Mouse (Mus musculus) bone marrow, adult 2 months (tissue): Measurements from ENCODE around the gene Cpne1. TPM values are rescaled to one million over a fixed set of nuclear protein-coding genes. Genes with fewer than 3 reads are reported as not detected.

Experiments
- H3K27ac ChIP-seq: fragments of 200-500 bp; 2 replicates; pipeline ENCODE4 v1.5.1; 2012; ENCODE audit warnings: low read depth, mild to moderate bottlenecking, control low read depth, inconsistent platforms, low read length; ENCODE audit not compliant: control insufficient read depth, poor library complexity, insufficient read depth
- H3K4me1 ChIP-seq: fragments of 200-500 bp; 2 replicates; pipeline ENCODE4 v1.6.1; 2011; ENCODE audit warnings: low read length; ENCODE audit not compliant: control insufficient read depth, insufficient read depth
- H3K4me3 ChIP-seq: fragments of 200-500 bp; replicated peaks from 2 replicates; pipeline ENCODE3; 2011; ENCODE audit warnings: mild to moderate bottlenecking, low read depth, low read length, control low read depth; ENCODE audit not compliant: control insufficient read depth
- CTCF ChIP-seq: fragments of 200-500 bp; IDR thresholded peaks from 2 replicates; pipeline ENCODE4 v1.5.1; 2011; ENCODE audit warnings: low read length, control low read depth; ENCODE audit not compliant: control insufficient read depth, insufficient read depth
- POLR2A ChIP-seq: fragments of 200-500 bp; IDR thresholded peaks from 2 replicates; pipeline ENCODE4 v1.6.1; 2011; ENCODE audit warnings: low read depth, mild to moderate bottlenecking, control low read depth, low read length, borderline replicate concordance; ENCODE audit not compliant: control insufficient read depth
- WGBS: fragments of 180-500 bp; shearing (Covaris S2); methylation state at CpG from one replicate; pipeline ENCODE4 v1.1.7; 2018; 5-methylcytosine and 5-hydroxymethylcytosine counted together
- polyA plus RNA-seq: library from polyadenylated mRNA; stranded (reverse); fragments of >200 nt; gene quantifications from 2 replicates; pipeline ENCODE4 v1.2.4, GENCODE M21; 2011; ENCODE audit warnings: low replicate concordance; ENCODE audit not compliant: missing spikeins, insufficient read depth, insufficient read length

The Cpne1 gene
- polyA plus RNA-seq: 3.9 and 10.5 TPM in 2 replicates

DNA sequence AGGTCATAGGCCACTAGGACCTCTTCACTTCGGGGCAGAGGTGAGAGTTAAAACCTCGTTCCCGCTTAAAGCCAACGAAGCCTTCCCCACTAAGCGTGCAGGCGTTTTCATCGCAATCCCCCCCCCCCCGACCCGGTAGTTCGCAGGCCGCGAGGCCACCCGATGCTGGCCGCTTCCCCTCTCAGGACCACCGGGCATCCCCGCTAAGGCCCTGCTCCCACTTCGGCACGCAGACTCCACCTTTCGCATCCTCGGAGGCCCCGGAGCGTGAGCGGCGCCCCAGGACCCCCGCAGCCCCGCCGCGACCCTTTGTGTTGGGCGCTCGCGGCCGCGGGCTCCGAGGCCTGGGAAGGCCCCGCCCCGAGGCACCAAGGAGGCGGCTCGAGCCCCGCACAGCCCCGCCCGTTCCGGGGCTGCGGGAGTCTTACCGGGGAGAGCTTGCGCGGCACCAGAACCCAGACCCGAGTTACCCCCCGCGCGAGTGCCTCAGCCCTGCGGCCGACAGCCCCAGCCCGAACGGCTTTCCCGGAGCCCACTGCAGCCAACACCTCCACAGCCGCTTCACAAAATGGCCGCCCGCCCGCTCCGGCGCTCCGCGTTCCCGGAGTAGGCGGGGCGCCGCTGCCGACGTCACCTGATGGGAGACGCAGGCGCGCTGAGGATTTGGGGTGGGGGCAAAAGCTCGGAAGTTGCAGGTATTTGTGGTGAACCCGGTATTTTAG is at the start of gene Cpne1, which contains the start of gene Rbm12:
Gene Cpne1, minus strand, starts transcription at position 608 of the 722 bp plus-strand sequence.
Gene Rbm12, minus strand, starts transcription at position 621 of the 722 bp plus-strand sequence.
- H3K27ac ChIP-seq: peak within 1 kb of the TSS; percentile 95
- no peaks in the 10 kb centered on the region; the same call in 1 of the 2 replicates for H3K4me1 ChIP-seq
- WGBS: under 1% methylated on average over 73 of the region's 74 CpGs
- H3K4me3 ChIP-seq: peak within 1 kb of the TSS; percentile 92
- TF ChIP-seq CTCF: no peak
- TF ChIP-seq POLR2A: peak; percentile 76; the same call in 1 of the 2 replicates

DNA sequence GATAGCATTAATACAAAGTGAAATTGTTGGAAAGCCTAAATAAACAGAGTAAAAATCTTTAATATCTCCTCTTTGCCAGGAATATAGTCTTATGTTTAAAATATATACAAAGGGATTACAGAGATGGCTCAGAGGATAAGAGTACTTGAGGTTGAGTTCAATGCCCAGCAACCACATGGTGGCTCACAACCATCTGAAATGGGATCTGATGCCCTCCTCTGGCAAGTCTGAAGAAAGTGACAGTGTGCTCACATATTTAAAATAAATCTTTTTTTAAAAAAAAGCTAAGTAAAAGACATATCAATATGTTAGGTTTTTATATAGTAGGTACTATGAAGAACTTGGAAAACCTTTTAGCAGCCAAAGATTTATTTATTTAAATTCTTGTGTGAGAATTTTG is 39.8 kb upstream of the Cpne1 start:
- H3K4me1 ChIP-seq: no peaks in the 10 kb centered on the region
- TF ChIP-seq CTCF (no peak), POLR2A (no peak)
- no peak overlapping the region for H3K4me3 ChIP-seq
- no peak overlapping the region for H3K27ac ChIP-seq

DNA sequence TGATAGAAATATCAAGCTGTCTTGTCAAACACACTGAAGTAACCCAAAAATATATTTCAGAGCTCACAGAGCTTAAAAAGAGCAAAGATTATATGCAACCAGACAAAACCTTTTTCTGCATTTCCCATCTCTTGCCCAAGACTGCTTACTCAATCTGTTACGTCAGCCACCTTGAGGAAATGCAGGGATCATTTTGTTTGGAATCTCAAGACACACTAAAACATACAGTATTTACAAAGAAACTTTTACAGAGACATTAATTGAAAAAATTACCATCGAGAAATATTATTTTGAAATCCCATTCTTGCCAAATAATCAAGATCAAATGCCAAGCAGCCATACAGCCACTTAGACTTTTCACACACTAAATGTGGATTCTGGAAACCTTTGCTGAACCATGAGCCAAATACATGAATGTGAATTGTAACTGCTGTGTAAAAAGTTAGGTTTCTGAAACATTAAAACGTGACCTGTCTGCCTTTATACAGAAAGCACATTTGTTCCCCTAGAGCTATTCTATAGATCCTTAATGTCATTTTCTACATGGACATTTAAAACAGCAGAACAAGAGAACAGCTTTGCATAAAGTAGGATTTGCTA is 35.7 kb upstream of the Cpne1 start:
- Histone ChIP-seq H3K27ac (no peak overlapping the region), H3K4me3 (no peak overlapping the region), H3K4me1 (peaks cover 2% of the 10 kb centered on the region)
- TF ChIP-seq POLR2A (no peak), CTCF (no peak)
- WGBS: 56% methylated on average over 3 of the region's 3 CpGs

DNA sequence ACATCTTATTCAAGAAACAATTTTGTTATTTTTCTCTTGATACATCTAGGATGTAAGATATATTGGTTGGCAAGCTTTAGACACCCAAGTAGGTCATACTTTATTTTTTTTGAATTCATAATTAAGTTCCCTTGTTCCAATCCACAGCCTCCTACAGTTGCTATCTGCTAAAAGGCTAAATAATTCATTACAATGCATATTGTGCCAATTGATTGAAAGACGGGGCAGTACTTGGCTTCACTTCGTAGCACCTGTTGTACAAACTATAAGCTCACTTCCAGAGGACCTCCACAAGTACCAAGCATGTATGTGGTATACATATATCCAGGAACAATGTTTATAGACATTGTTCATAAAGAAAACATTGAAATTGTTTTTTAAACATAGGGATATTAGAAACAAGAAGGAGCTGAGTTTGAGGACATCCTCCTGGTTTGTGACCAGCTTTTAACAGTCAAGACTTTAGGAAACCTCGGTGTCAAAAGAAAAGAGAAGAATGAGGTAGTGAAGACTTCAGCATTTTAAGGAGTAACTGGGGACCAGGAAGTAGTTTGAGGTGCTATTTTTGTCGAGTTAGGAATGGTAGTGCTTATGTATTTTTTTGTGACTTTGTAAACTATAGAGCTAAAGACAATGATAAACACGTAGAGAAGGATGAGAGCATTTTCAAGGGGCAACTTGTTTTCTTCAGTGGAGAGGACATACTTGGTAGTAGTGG is 34.7 kb upstream of the Cpne1 start:
- 54% methylated on average over 5 of the region's 5 CpGs for WGBS
- Histone ChIP-seq H3K27ac (no peak overlapping the region), H3K4me3 (no peak overlapping the region), H3K4me1 (peaks cover 2% of the 10 kb centered on the region)
- no peak for TF ChIP-seq POLR2A
- TF ChIP-seq CTCF: no peak

DNA sequence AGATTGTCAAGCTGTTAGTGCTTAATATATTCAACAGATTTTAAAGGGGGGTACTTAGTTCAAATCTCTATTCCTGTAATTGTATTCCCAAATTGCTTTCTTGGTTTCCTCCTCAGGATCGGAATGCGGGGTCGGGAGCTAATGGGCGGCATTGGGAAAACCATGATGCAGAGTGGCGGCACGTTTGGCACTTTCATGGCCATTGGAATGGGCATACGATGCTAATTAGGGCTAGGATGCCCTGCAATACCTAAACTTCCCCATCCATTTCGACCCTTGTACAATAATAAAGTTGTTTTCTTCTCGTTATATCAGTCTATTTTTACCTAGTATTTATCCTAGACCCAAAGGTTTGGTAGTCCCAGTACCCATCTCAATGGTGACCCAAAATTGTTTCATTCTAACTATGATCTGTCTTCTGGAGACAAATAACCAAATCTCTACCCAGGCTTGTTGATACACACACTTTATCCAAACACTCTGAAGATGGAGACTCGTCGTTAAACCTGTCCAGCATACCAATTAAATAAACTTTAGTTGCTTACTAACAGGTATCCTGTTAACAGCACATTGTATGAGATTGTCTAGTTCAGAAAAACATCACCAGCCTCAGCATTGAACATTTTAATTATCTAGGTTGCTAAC is 33.8 kb upstream of the Cpne1 start:
- WGBS: 75% methylated on average over 11 of the region's 11 CpGs

DNA sequence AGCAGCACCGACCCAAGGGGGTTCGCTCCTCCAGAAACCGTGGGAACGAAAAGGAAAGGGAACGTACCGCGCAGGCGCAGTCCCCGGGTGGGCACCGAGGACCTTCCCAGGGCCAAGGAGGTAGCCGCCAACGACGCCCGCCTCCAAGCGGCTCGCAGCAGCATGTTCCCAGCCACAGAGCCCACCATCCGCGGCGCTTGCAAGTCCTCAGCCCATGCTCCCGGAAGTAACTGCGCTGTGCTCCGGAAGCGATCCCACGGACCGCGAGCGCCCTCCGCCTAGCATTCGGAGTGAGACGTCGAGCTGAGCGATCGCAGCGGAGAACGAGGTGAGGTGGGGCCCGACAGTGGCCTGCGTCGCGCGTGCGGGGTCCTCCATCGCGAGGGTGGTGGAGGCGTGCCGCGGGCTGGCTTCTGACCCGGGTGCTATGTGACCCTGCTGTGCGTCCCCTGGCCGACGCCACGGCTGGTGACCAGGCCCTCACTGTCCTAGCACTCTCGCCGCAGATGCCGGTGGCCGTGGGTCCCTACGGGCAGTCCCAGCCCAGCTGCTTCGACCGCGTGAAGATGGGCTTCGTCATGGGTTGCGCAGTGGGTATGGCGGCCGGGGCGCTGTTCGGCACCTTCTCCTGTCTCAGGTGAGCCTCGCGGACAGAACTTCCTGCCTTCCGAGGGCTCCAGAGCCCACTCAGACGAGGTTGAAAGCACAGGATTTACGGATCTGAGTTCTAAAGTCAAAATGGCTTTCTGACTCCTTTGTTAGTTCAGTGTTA is 32.4 kb upstream of the Cpne1 start, which contains the start of the genes Romo1 and Nfs1:
Gene Romo1, plus strand, starts transcription at position 87 of the 772 bp plus-strand sequence.
Gene Nfs1, minus strand, starts transcription at position 234 of the 772 bp plus-strand sequence.
- peaks cover 2% of the 10 kb centered on the region for H3K4me1 ChIP-seq
- peak within 1 kb of the TSS; percentile 86 for H3K27ac ChIP-seq
- 0% methylated on average over 70 of the region's 70 CpGs for WGBS
- peak within 1 kb of the TSS; percentile 89 for H3K4me3 ChIP-seq
- TF ChIP-seq CTCF: peak; percentile 33; the same call in 1 of the 2 replicates
- peak; percentile 87; the same call in 1 of the 2 replicates for TF ChIP-seq POLR2A

More for the DNA sequence above, 33.8 kb upstream of the Cpne1 start:
- TF ChIP-seq CTCF (no peak), POLR2A (no peak)
- no peak overlapping the region for H3K27ac ChIP-seq
- H3K4me3 ChIP-seq: no peak overlapping the region
- peaks cover 2% of the 10 kb centered on the region for H3K4me1 ChIP-seq

DNA sequence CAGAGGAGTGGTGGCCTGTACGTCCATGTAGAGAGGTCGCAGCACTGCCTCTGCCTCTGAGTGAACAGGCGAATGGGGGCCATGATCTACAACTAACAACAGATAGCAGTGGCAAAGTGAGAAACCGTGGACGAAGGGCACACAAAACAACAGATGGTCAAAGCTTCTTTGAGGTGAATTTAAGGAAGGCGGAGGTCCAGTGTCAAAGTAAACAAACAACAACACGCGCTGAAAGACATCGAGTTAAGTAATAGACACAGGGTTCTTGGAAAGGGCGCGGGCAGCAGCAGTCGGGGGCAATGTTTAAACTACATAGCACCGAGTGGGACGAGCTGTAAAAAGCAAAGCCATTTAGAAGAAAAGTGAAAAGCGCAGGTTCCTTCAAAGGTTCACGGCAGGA is 31.6 kb upstream of the Cpne1 start:
- no peak overlapping the region; the same call in 1 of the 2 replicates for H3K27ac ChIP-seq
- WGBS: 4% methylated on average over 16 of the region's 16 CpGs
- TF ChIP-seq CTCF (no peak), POLR2A (no peak)
- H3K4me3 ChIP-seq: peak overlapping the region; percentile 89
- H3K4me1 ChIP-seq: peaks cover 2% of the 10 kb centered on the region
